Mouse (Mus musculus): ENCODE measurements around the gene Rapgef1. TPM values are rescaled to one million over a fixed set of nuclear protein-coding genes. Genes with fewer than 3 reads are reported as not detected.
"Not testable (repeated sequence)": the region's sequence is repeated elsewhere in the genome, so short reads cannot be mapped to it uniquely, and the experiment has no call there.

Gene Rapgef1
- polyA plus RNA-seq, 1 experiment from 2014 or later = 13.8 TPM

- 53% methylated on average over 9 of the region's 9 CpGs for WGBS
Measured at GRCm38 (mm10) chr2:29768901-29769300, 149.4 kb downstream of the Rapgef1 start.

GRCm38 (mm10) chr2:29770162-29770561 is 150.6 kb downstream of the Rapgef1 start:
- Histone ChIP-seq H3K36me3 (ENCODE audit: control insufficient read depth, insufficient read depth, low read length) (peaks cover 5% of the 10 kb centered on the region; the same call in 1 of the 2 replicates), H3K4me2 (replicated peaks; ENCODE audit: low read depth, low read length) (no peak overlapping the region), H3K27ac (ENCODE audit: low read length) (no peak overlapping the region), H3K4me3 (ENCODE audit: low read depth, low read length) (no peak overlapping the region), H3K9ac (replicated peaks; ENCODE audit: low read depth, low read length) (no peak overlapping the region), H3K4me1 (ENCODE audit: control insufficient read depth, insufficient read depth, low read length) (no peaks in the 10 kb centered on the region), H3K9me3 (ENCODE audit: control insufficient read depth, low read depth, low read length) (no peaks in the 10 kb centered on the region), H3K27me3 (ENCODE audit: control insufficient read depth, insufficient read depth, low read length) (no peaks in the 10 kb centered on the region)
- ATAC-seq (ENCODE audit: insufficient number of reproducible peaks, insufficient read depth, low FRiP score, low read depth) = no peak

More at GRCm38 (mm10) chr2:29768901-29769300, 149.4 kb downstream of the Rapgef1 start:
- ATAC-seq (ENCODE audit: insufficient number of reproducible peaks, insufficient read depth, low FRiP score, low read depth) = no peak
- H3K36me3 ChIP-seq (ENCODE audit: control insufficient read depth, insufficient read depth, low read length) = 0 out of 2 replicates have a peak, but pooled peaks cover 2% of the 10 kb centered on the region
- no peaks in the 10 kb centered on the region for H3K9me3 ChIP-seq (ENCODE audit: control insufficient read depth, low read depth, low read length)
- no peak overlapping the region for H3K4me2 ChIP-seq (replicated peaks; ENCODE audit: low read depth, low read length)
- no peaks in the 10 kb centered on the region for H3K27me3 ChIP-seq (ENCODE audit: control insufficient read depth, insufficient read depth, low read length)
- no peak overlapping the region for H3K4me3 ChIP-seq (ENCODE audit: low read depth, low read length)
- no peak overlapping the region for H3K9ac ChIP-seq (replicated peaks; ENCODE audit: low read depth, low read length)
- H3K27ac ChIP-seq (ENCODE audit: low read length) = no peak overlapping the region
- no peaks in the 10 kb centered on the region for H3K4me1 ChIP-seq (ENCODE audit: control insufficient read depth, insufficient read depth, low read length)

GRCm38 (mm10) chr2:29771611-29772461 is 152.3 kb downstream of the Rapgef1 start:
- 75% methylated on average over 8 of the region's 8 CpGs for WGBS

GRCm38 (mm10) chr2:29773323-29773722 is 153.8 kb downstream of the Rapgef1 start:
- 81% methylated on average over 4 of the region's 4 CpGs for WGBS
- no peak overlapping the region for H3K9ac ChIP-seq (replicated peaks; ENCODE audit: low read depth, low read length)
- H3K9me3 ChIP-seq (ENCODE audit: control insufficient read depth, low read depth, low read length) = no peaks in the 10 kb centered on the region
- no peaks in the 10 kb centered on the region for H3K4me1 ChIP-seq (ENCODE audit: control insufficient read depth, insufficient read depth, low read length)
- H3K4me2 ChIP-seq (replicated peaks; ENCODE audit: low read depth, low read length) = no peak overlapping the region
- no peak overlapping the region for H3K4me3 ChIP-seq (ENCODE audit: low read depth, low read length)
- peaks cover 25% of the 10 kb centered on the region for H3K36me3 ChIP-seq (ENCODE audit: control insufficient read depth, insufficient read depth, low read length)
- H3K27ac ChIP-seq (ENCODE audit: low read length) = no peak overlapping the region
- ATAC-seq (ENCODE audit: insufficient number of reproducible peaks, insufficient read depth, low FRiP score, low read depth) = no peak
- H3K27me3 ChIP-seq (ENCODE audit: control insufficient read depth, insufficient read depth, low read length) = no peaks in the 10 kb centered on the region

More at GRCm38 (mm10) chr2:29771611-29772461, 152.3 kb downstream of the Rapgef1 start:
- no peak for ATAC-seq (ENCODE audit: insufficient number of reproducible peaks, insufficient read depth, low FRiP score, low read depth)
- Histone ChIP-seq H3K27ac (ENCODE audit: low read length) (no peak overlapping the region), H3K4me3 (ENCODE audit: low read depth, low read length) (no peak overlapping the region), H3K36me3 (ENCODE audit: control insufficient read depth, insufficient read depth, low read length) (peaks cover 10% of the 10 kb centered on the region), H3K4me2 (replicated peaks; ENCODE audit: low read depth, low read length) (no peak overlapping the region), H3K9ac (replicated peaks; ENCODE audit: low read depth, low read length) (no peak overlapping the region), H3K27me3 (ENCODE audit: control insufficient read depth, insufficient read depth, low read length) (no peaks in the 10 kb centered on the region), H3K4me1 (ENCODE audit: control insufficient read depth, insufficient read depth, low read length) (no peaks in the 10 kb centered on the region), H3K9me3 (ENCODE audit: control insufficient read depth, low read depth, low read length) (no peaks in the 10 kb centered on the region)

GRCm38 (mm10) chr2:29781256-29781655 is 161.7 kb downstream of the Rapgef1 start:
- H3K9ac ChIP-seq (replicated peaks; ENCODE audit: low read depth, low read length); H3K27ac ChIP-seq (ENCODE audit: low read length); H3K9me3 ChIP-seq (ENCODE audit: control insufficient read depth, low read depth, low read length); H3K4me2 ChIP-seq (replicated peaks; ENCODE audit: low read depth, low read length); H3K4me1 ChIP-seq (ENCODE audit: control insufficient read depth, insufficient read depth, low read length); ATAC-seq (ENCODE audit: insufficient number of reproducible peaks, insufficient read depth, low FRiP score, low read depth); H3K27me3 ChIP-seq (ENCODE audit: control insufficient read depth, insufficient read depth, low read length); H3K4me3 ChIP-seq (ENCODE audit: low read depth, low read length): not testable (repeated sequence)
- peaks cover 83% of the 10 kb centered on the region for H3K36me3 ChIP-seq (ENCODE audit: control insufficient read depth, insufficient read depth, low read length)
- 89% methylated on average over 2 of the region's 2 CpGs for WGBS

- 0 out of 2 replicates have a peak, but pooled peaks cover 2% of the 10 kb centered on the region for H3K9me3 ChIP-seq (ENCODE audit: control insufficient read depth, low read depth, low read length)
- peaks cover 54% of the 10 kb centered on the region for H3K36me3 ChIP-seq (ENCODE audit: control insufficient read depth, insufficient read depth, low read length)
- WGBS = 57% methylated on average over 4 of the region's 4 CpGs
- no peaks in the 10 kb centered on the region for H3K27me3 ChIP-seq (ENCODE audit: control insufficient read depth, insufficient read depth, low read length)
- no peak for ATAC-seq (ENCODE audit: insufficient number of reproducible peaks, insufficient read depth, low FRiP score, low read depth)
- no peak overlapping the region for H3K4me3 ChIP-seq (ENCODE audit: low read depth, low read length)
- H3K27ac ChIP-seq (ENCODE audit: low read length) = no peak overlapping the region
- peaks cover 11% of the 10 kb centered on the region; the same call in 1 of the 2 replicates for H3K4me1 ChIP-seq (ENCODE audit: control insufficient read depth, insufficient read depth, low read length)
- no peak overlapping the region for H3K4me2 ChIP-seq (replicated peaks; ENCODE audit: low read depth, low read length)
- no peak overlapping the region for H3K9ac ChIP-seq (replicated peaks; ENCODE audit: low read depth, low read length)
Measured at GRCm38 (mm10) chr2:29784290-29784689, 164.8 kb downstream of the Rapgef1 start.

GRCm38 (mm10) chr2:29787104-29787917 is 167.8 kb downstream of the Rapgef1 start, which contains the start of gene Coq4:
Gene Coq4 (plus strand): TSS chr2:29787493.
- Histone ChIP-seq H3K9ac (replicated peaks; ENCODE audit: low read depth, low read length) (peak within 1 kb of the TSS; percentile 54), H3K9me3 (ENCODE audit: control insufficient read depth, low read depth, low read length) (no peaks in the 10 kb centered on the region), H3K36me3 (ENCODE audit: control insufficient read depth, insufficient read depth, low read length) (peaks cover 40% of the 10 kb centered on the region), H3K4me1 (ENCODE audit: control insufficient read depth, insufficient read depth, low read length) (peaks cover 11% of the 10 kb centered on the region; the same call in 1 of the 2 replicates), H3K4me3 (ENCODE audit: low read depth, low read length) (peak within 1 kb of the TSS; percentile 64), H3K27ac (ENCODE audit: low read length) (peak within 1 kb of the TSS; percentile 56; the same call in 1 of the 2 replicates), H3K27me3 (ENCODE audit: control insufficient read depth, insufficient read depth, low read length) (no peaks in the 10 kb centered on the region), H3K4me2 (replicated peaks; ENCODE audit: low read depth, low read length) (peak within 1 kb of the TSS; percentile 78)
- ATAC-seq (ENCODE audit: insufficient number of reproducible peaks, insufficient read depth, low FRiP score, low read depth) = peak; percentile 87
- WGBS = 2% methylated on average over 31 of the region's 31 CpGs

GRCm38 (mm10) chr2:29787937-29788681 is 168.6 kb downstream of the Rapgef1 start, which contains the start of gene Trub2:
Gene Trub2 (minus strand): TSS chr2:29788502.
- under 1% methylated on average over 45 of the region's 45 CpGs for WGBS
- Histone ChIP-seq H3K4me3 (ENCODE audit: low read depth, low read length) (peak within 1 kb of the TSS; percentile 64), H3K36me3 (ENCODE audit: control insufficient read depth, insufficient read depth, low read length) (peaks cover 34% of the 10 kb centered on the region), H3K9ac (replicated peaks; ENCODE audit: low read depth, low read length) (peak within 1 kb of the TSS; percentile 54), H3K4me1 (ENCODE audit: control insufficient read depth, insufficient read depth, low read length) (peaks cover 11% of the 10 kb centered on the region; the same call in 1 of the 2 replicates), H3K27me3 (ENCODE audit: control insufficient read depth, insufficient read depth, low read length) (no peaks in the 10 kb centered on the region), H3K9me3 (ENCODE audit: control insufficient read depth, low read depth, low read length) (no peaks in the 10 kb centered on the region), H3K27ac (ENCODE audit: low read length) (peak within 1 kb of the TSS; percentile 56; the same call in 1 of the 2 replicates), H3K4me2 (replicated peaks; ENCODE audit: low read depth, low read length) (peak within 1 kb of the TSS; percentile 78)
- ATAC-seq (ENCODE audit: insufficient number of reproducible peaks, insufficient read depth, low FRiP score, low read depth) = peak; percentile 89
